Mouse (Mus musculus) limb, embryonic 14.5 days (tissue): ENCODE measurements at regions not wholly inside any gene's neighbourhood (a gene's known extent, or its start where the extent isn't known, plus 50 kb on each side); places are given as distances from the start of the nearest gene placed in this dataset.
A peak's percentile ranks its signal among the peaks of the same experiment; 100 is the strongest.

Experiments used
- ATAC-seq: fragments of 200-750 bp; cut with Nextera tagmentation; 2 replicates; pipeline ENCODE4 v1.8.0; 2017; ENCODE audit warnings: low read depth, moderate number of reproducible peaks, moderate TSS enrichment; ENCODE audit not compliant: low FRiP score
- DNase-seq: peaks from one replicate; pipeline ENCODE4 v3.0.0-alpha.2; 2015; ENCODE audit warnings: low spot score
- H3K27ac ChIP-seq: fragments of 300-500 bp; sonication (generic); replicated peaks from 2 replicates; pipeline ENCODE4 v1.5.1; 2014; ENCODE audit warnings: low read depth, mild to moderate bottlenecking, low read length, moderate library complexity, mixed read lengths
- H3K27me3 ChIP-seq: fragments of 300-500 bp; sonication (generic); 2 replicates; pipeline ENCODE4 v1.6.1; 2014; ENCODE audit warnings: low read length, mixed read lengths; ENCODE audit not compliant: control insufficient read depth, insufficient read depth
- H3K36me3 ChIP-seq: fragments of 300-500 bp; sonication (generic); 2 replicates; pipeline ENCODE4 v1.6.1; 2014; ENCODE audit warnings: mild to moderate bottlenecking, low read length, moderate library complexity, mixed read lengths; ENCODE audit not compliant: control insufficient read depth, insufficient read depth
- H3K4me1 ChIP-seq: fragments of 300-500 bp; sonication (generic); 2 replicates; pipeline ENCODE4 v1.6.1; 2014; ENCODE audit warnings: antibody characterized with exemption, low read length, mixed read lengths; ENCODE audit not compliant: control insufficient read depth, insufficient read depth
- H3K4me2 ChIP-seq: fragments of 300-500 bp; sonication (generic); replicated peaks from 2 replicates; pipeline ENCODE4 v1.6.1; 2014; ENCODE audit warnings: low read depth, mild to moderate bottlenecking, low read length, moderate library complexity; ENCODE audit not compliant: severe bottlenecking
- H3K4me3 ChIP-seq: fragments of 300-500 bp; sonication (generic); replicated peaks from 2 replicates; pipeline ENCODE4 v1.5.1; 2014; ENCODE audit warnings: low read length
- H3K9ac ChIP-seq: fragments of 300-500 bp; sonication (generic); 2 replicates; pipeline ENCODE4 v1.6.1; 2014; ENCODE audit warnings: mild to moderate bottlenecking, low read depth, low read length, moderate library complexity; ENCODE audit not compliant: severe bottlenecking
- H3K9me3 ChIP-seq: fragments of 300-500 bp; sonication (generic); 2 replicates; pipeline ENCODE4 v1.6.1; 2016; ENCODE audit warnings: low read length; ENCODE audit not compliant: control insufficient read depth
- POLR2A ChIP-seq: fragments of 200-500 bp; IDR thresholded peaks from 2 replicates; pipeline ENCODE4 v1.8.0; 2012; ENCODE audit warnings: inconsistent platforms, mild to moderate bottlenecking, moderate library complexity, borderline replicate concordance; ENCODE audit not compliant: insufficient read depth, insufficient read length; ENCODE audit errors: extremely low read depth
- whole genome bisulfite sequencing: fragments of 180-500 bp; shearing (Covaris S2); extraction: QIAGEN DNeasy Blood & Tissue Kit; methylation state at CpG from one replicate; pipeline ENCODE4 v1.1.7; 2014; 5-methylcytosine and 5-hydroxymethylcytosine counted together

GRCm38 (mm10) chr7:72543946-72544345, 237.5 kb upstream of the Mctp2 start:
- Histone ChIP-seq H3K27me3 (no peaks in the 10 kb centered on the region), H3K9ac (no peak overlapping the region), H3K4me2 (no peak overlapping the region), H3K4me1 (peaks cover 6% of the 10 kb centered on the region), H3K27ac (no peak overlapping the region), H3K9me3 (peaks cover 5% of the 10 kb centered on the region; the same call in 1 of the 2 replicates), H3K36me3 (no peaks in the 10 kb centered on the region), H3K4me3 (no peak overlapping the region)
- no peak for ATAC-seq
- TF ChIP-seq POLR2A, result no peak
- 51% methylated on average over 4 of the region's 4 CpGs for WGBS
- DNase-seq, result no peak

- no peak for ATAC-seq
- no peaks in the 10 kb centered on the region for H3K4me1 ChIP-seq
- no peaks in the 10 kb centered on the region for H3K36me3 ChIP-seq
- no peak overlapping the region for H3K27ac ChIP-seq
- no peak overlapping the region for H3K4me2 ChIP-seq
- no peaks in the 10 kb centered on the region for H3K27me3 ChIP-seq
- TF ChIP-seq POLR2A, result no peak
- no peak overlapping the region for H3K9ac ChIP-seq
- H3K4me3 ChIP-seq, result no peak overlapping the region
- H3K9me3 ChIP-seq, result no peaks in the 10 kb centered on the region
- DNase-seq, result no peak
Observed at GRCm38 (mm10) chr7:72567378-72567777, 261.0 kb upstream of the Mctp2 start.

GRCm38 (mm10) chr7:72569177-72569576, 262.8 kb upstream of the Mctp2 start:
- no peak overlapping the region for H3K4me2 ChIP-seq
- no peak overlapping the region for H3K4me3 ChIP-seq
- H3K36me3 ChIP-seq, result no peaks in the 10 kb centered on the region
- H3K27me3 ChIP-seq, result no peaks in the 10 kb centered on the region
- DNase-seq (no peak), ATAC-seq (no peak)
- no peak for TF ChIP-seq POLR2A
- H3K4me1 ChIP-seq, result no peaks in the 10 kb centered on the region
- H3K9ac ChIP-seq, result no peak overlapping the region
- no peak overlapping the region for H3K27ac ChIP-seq
- H3K9me3 ChIP-seq, result no peaks in the 10 kb centered on the region

- H3K9me3 ChIP-seq, result no peaks in the 10 kb centered on the region
Observed at GRCm38 (mm10) chr7:72574316-72574715, 267.9 kb upstream of the Mctp2 start.

GRCm38 (mm10) chr7:72584427-72584826, 278.0 kb upstream of the Mctp2 start:
- Histone ChIP-seq H3K4me3 (no peak overlapping the region), H3K9me3 (no peaks in the 10 kb centered on the region), H3K4me1 (no peaks in the 10 kb centered on the region), H3K27ac (no peak overlapping the region), H3K4me2 (no peak overlapping the region), H3K9ac (no peak overlapping the region), H3K36me3 (no peaks in the 10 kb centered on the region), H3K27me3 (no peaks in the 10 kb centered on the region)
- TF ChIP-seq POLR2A, result no peak
- DNase-seq (peak; percentile 16), ATAC-seq (no peak)
- WGBS, result 80% methylated on average over 3 of the region's 3 CpGs

More at GRCm38 (mm10) chr7:72574316-72574715, 267.9 kb upstream of the Mctp2 start:
- no peaks in the 10 kb centered on the region for H3K27me3 ChIP-seq
- no peak for ATAC-seq
- H3K4me2 ChIP-seq, result no peak overlapping the region
- no peaks in the 10 kb centered on the region for H3K4me1 ChIP-seq
- 63% methylated on average over 1 of the region's 1 CpGs for WGBS
- no peak overlapping the region for H3K9ac ChIP-seq
- no peak overlapping the region for H3K27ac ChIP-seq
- no peak overlapping the region for H3K4me3 ChIP-seq
- no peaks in the 10 kb centered on the region for H3K36me3 ChIP-seq
- DNase-seq, result no peak
- no peak for TF ChIP-seq POLR2A

GRCm38 (mm10) chr7:72589241-72589668, 282.8 kb upstream of the Mctp2 start:
- no peak for DNase-seq
- 74% methylated on average over 3 of the region's 3 CpGs for WGBS
- no peak for TF ChIP-seq POLR2A

More at GRCm38 (mm10) chr7:72589241-72589668, 282.8 kb upstream of the Mctp2 start:
- no peak for ATAC-seq
- no peaks in the 10 kb centered on the region for H3K9me3 ChIP-seq
- H3K4me2 ChIP-seq, result no peak overlapping the region
- no peaks in the 10 kb centered on the region for H3K27me3 ChIP-seq
- H3K4me1 ChIP-seq, result no peaks in the 10 kb centered on the region
- H3K4me3 ChIP-seq, result no peak overlapping the region
- no peak overlapping the region for H3K27ac ChIP-seq
- H3K36me3 ChIP-seq, result no peaks in the 10 kb centered on the region
- H3K9ac ChIP-seq, result no peak overlapping the region
